Mouse (Mus musculus): ENCODE data around the gene Mlxip. TPM values are rescaled to one million over a fixed set of nuclear protein-coding genes. Genes with fewer than 3 reads are reported as not detected.

The Mlxip gene
- polyA plus RNA-seq, 1 experiment from 2014 or later: 17.3 TPM

GRCm38 (mm10) chr5:123359431-123359830 is 35.2 kb upstream of the Mlxip start:
- H3K36me3 ChIP-seq (ENCODE audit: control insufficient read depth, insufficient read depth, low read length): peaks cover 11% of the 10 kb centered on the region; the same call in 1 of the 2 replicates
- H3K27ac ChIP-seq (ENCODE audit: low read length): no peak overlapping the region
- H3K4me3 ChIP-seq (replicated peaks; ENCODE audit: low read length): no peak overlapping the region
- no peaks in the 10 kb centered on the region for H3K27me3 ChIP-seq (ENCODE audit: control insufficient read depth, insufficient read depth, low read length)
- WGBS: 87% methylated on average over 6 of the region's 6 CpGs
- no peaks in the 10 kb centered on the region for H3K4me1 ChIP-seq (ENCODE audit: control insufficient read depth, insufficient read depth, low read length)
- no peak overlapping the region for H3K9ac ChIP-seq (ENCODE audit: low read length)
- no peak for ATAC-seq (ENCODE audit: insufficient read depth, low FRiP score)
- no peak overlapping the region for H3K4me2 ChIP-seq (ENCODE audit: low read depth, low read length)
- no peaks in the 10 kb centered on the region for H3K9me3 ChIP-seq (replicated peaks; ENCODE audit: control insufficient read depth, low read length)

GRCm38 (mm10) chr5:123362911-123363310 is 31.7 kb upstream of the Mlxip start:
- no peak for ATAC-seq (ENCODE audit: insufficient read depth, low FRiP score)
- 0 out of 2 replicates have a peak, but pooled peaks cover 2% of the 10 kb centered on the region for H3K4me1 ChIP-seq (ENCODE audit: control insufficient read depth, insufficient read depth, low read length)
- no peak overlapping the region for H3K9ac ChIP-seq (ENCODE audit: low read length)
- no peaks in the 10 kb centered on the region for H3K9me3 ChIP-seq (replicated peaks; ENCODE audit: control insufficient read depth, low read length)
- no peaks in the 10 kb centered on the region for H3K27me3 ChIP-seq (ENCODE audit: control insufficient read depth, insufficient read depth, low read length)
- peaks cover 8% of the 10 kb centered on the region; the same call in 1 of the 2 replicates for H3K36me3 ChIP-seq (ENCODE audit: control insufficient read depth, insufficient read depth, low read length)
- H3K27ac ChIP-seq (ENCODE audit: low read length): no peak overlapping the region
- 91% methylated on average over 4 of the region's 4 CpGs for WGBS
- no peak overlapping the region for H3K4me2 ChIP-seq (ENCODE audit: low read depth, low read length)
- no peak overlapping the region for H3K4me3 ChIP-seq (replicated peaks; ENCODE audit: low read length)

GRCm38 (mm10) chr5:123364302-123364971 is 30.2 kb upstream of the Mlxip start:
- Histone ChIP-seq H3K27ac (ENCODE audit: low read length) (peak overlapping the region; percentile 29), H3K4me1 (ENCODE audit: control insufficient read depth, insufficient read depth, low read length) (0 out of 2 replicates have a peak, but pooled peaks cover 2% of the 10 kb centered on the region), H3K9ac (ENCODE audit: low read length) (no peak overlapping the region), H3K27me3 (ENCODE audit: control insufficient read depth, insufficient read depth, low read length) (no peaks in the 10 kb centered on the region), H3K4me3 (replicated peaks; ENCODE audit: low read length) (no peak overlapping the region), H3K36me3 (ENCODE audit: control insufficient read depth, insufficient read depth, low read length) (peaks cover 7% of the 10 kb centered on the region; the same call in 1 of the 2 replicates), H3K9me3 (replicated peaks; ENCODE audit: control insufficient read depth, low read length) (no peaks in the 10 kb centered on the region), H3K4me2 (ENCODE audit: low read depth, low read length) (no peak overlapping the region)
- no peak for ATAC-seq (ENCODE audit: insufficient read depth, low FRiP score)
- 70% methylated on average over 11 of the region's 11 CpGs for WGBS

- Histone ChIP-seq H3K4me2 (ENCODE audit: low read depth, low read length) (no peak overlapping the region), H3K9me3 (replicated peaks; ENCODE audit: control insufficient read depth, low read length) (no peaks in the 10 kb centered on the region), H3K9ac (ENCODE audit: low read length) (no peak overlapping the region), H3K4me1 (ENCODE audit: control insufficient read depth, insufficient read depth, low read length) (0 out of 2 replicates have a peak, but pooled peaks cover 2% of the 10 kb centered on the region), H3K27ac (ENCODE audit: low read length) (no peak overlapping the region), H3K27me3 (ENCODE audit: control insufficient read depth, insufficient read depth, low read length) (no peaks in the 10 kb centered on the region), H3K4me3 (replicated peaks; ENCODE audit: low read length) (no peak overlapping the region), H3K36me3 (ENCODE audit: control insufficient read depth, insufficient read depth, low read length) (peaks cover 11% of the 10 kb centered on the region; the same call in 1 of the 2 replicates)
- no peak for ATAC-seq (ENCODE audit: insufficient read depth, low FRiP score)
- WGBS: 80% methylated on average over 13 of the region's 13 CpGs
Observed at GRCm38 (mm10) chr5:123368869-123369488, 25.6 kb upstream of the Mlxip start.

- 81% methylated on average over 5 of the region's 5 CpGs for WGBS
Observed at GRCm38 (mm10) chr5:123370049-123370448, 24.5 kb upstream of the Mlxip start.

GRCm38 (mm10) chr5:123375262-123375661 is 19.3 kb upstream of the Mlxip start:
- H3K27ac ChIP-seq (ENCODE audit: low read length): no peak overlapping the region
- no peak overlapping the region for H3K4me2 ChIP-seq (ENCODE audit: low read depth, low read length)
- no peak overlapping the region for H3K9ac ChIP-seq (ENCODE audit: low read length)
- H3K4me1 ChIP-seq (ENCODE audit: control insufficient read depth, insufficient read depth, low read length): peaks cover 19% of the 10 kb centered on the region; the same call in 1 of the 2 replicates
- no peaks in the 10 kb centered on the region for H3K9me3 ChIP-seq (replicated peaks; ENCODE audit: control insufficient read depth, low read length)
- no peaks in the 10 kb centered on the region for H3K27me3 ChIP-seq (ENCODE audit: control insufficient read depth, insufficient read depth, low read length)
- peaks cover 11% of the 10 kb centered on the region; the same call in 1 of the 2 replicates for H3K36me3 ChIP-seq (ENCODE audit: control insufficient read depth, insufficient read depth, low read length)
- no peak for ATAC-seq (ENCODE audit: insufficient read depth, low FRiP score)
- 86% methylated on average over 10 of the region's 10 CpGs for WGBS
- no peak overlapping the region for H3K4me3 ChIP-seq (replicated peaks; ENCODE audit: low read length)

More at GRCm38 (mm10) chr5:123370049-123370448, 24.5 kb upstream of the Mlxip start:
- Histone ChIP-seq H3K4me3 (replicated peaks; ENCODE audit: low read length) (no peak overlapping the region), H3K27ac (ENCODE audit: low read length) (no peak overlapping the region), H3K9ac (ENCODE audit: low read length) (no peak overlapping the region), H3K4me2 (ENCODE audit: low read depth, low read length) (no peak overlapping the region), H3K27me3 (ENCODE audit: control insufficient read depth, insufficient read depth, low read length) (no peaks in the 10 kb centered on the region), H3K36me3 (ENCODE audit: control insufficient read depth, insufficient read depth, low read length) (peaks cover 11% of the 10 kb centered on the region; the same call in 1 of the 2 replicates), H3K9me3 (replicated peaks; ENCODE audit: control insufficient read depth, low read length) (no peaks in the 10 kb centered on the region), H3K4me1 (ENCODE audit: control insufficient read depth, insufficient read depth, low read length) (no peaks in the 10 kb centered on the region)
- no peak for ATAC-seq (ENCODE audit: insufficient read depth, low FRiP score)

GRCm38 (mm10) chr5:123375793-123376452 is 18.7 kb upstream of the Mlxip start:
- peaks cover 19% of the 10 kb centered on the region; the same call in 1 of the 2 replicates for H3K4me1 ChIP-seq (ENCODE audit: control insufficient read depth, insufficient read depth, low read length)
- 85% methylated on average over 6 of the region's 6 CpGs for WGBS

GRCm38 (mm10) chr5:123376569-123376968 is 18.0 kb upstream of the Mlxip start:
- Histone ChIP-seq H3K27ac (ENCODE audit: low read length) (peak overlapping the region; percentile 6; the same call in 1 of the 2 replicates), H3K9ac (ENCODE audit: low read length) (no peak overlapping the region), H3K4me3 (replicated peaks; ENCODE audit: low read length) (no peak overlapping the region), H3K27me3 (ENCODE audit: control insufficient read depth, insufficient read depth, low read length) (no peaks in the 10 kb centered on the region), H3K4me1 (ENCODE audit: control insufficient read depth, insufficient read depth, low read length) (peaks cover 19% of the 10 kb centered on the region; the same call in 1 of the 2 replicates), H3K4me2 (ENCODE audit: low read depth, low read length) (peak overlapping the region; percentile 39), H3K36me3 (ENCODE audit: control insufficient read depth, insufficient read depth, low read length) (0 out of 2 replicates have a peak, but pooled peaks cover 3% of the 10 kb centered on the region), H3K9me3 (replicated peaks; ENCODE audit: control insufficient read depth, low read length) (no peaks in the 10 kb centered on the region)
- peak; percentile 65; the same call in 1 of the 2 replicates for ATAC-seq (ENCODE audit: insufficient read depth, low FRiP score)
- WGBS: 14% methylated on average over 10 of the region's 10 CpGs

More at GRCm38 (mm10) chr5:123375793-123376452, 18.7 kb upstream of the Mlxip start:
- Histone ChIP-seq H3K27ac (ENCODE audit: low read length) (no peak overlapping the region), H3K9me3 (replicated peaks; ENCODE audit: control insufficient read depth, low read length) (no peaks in the 10 kb centered on the region), H3K27me3 (ENCODE audit: control insufficient read depth, insufficient read depth, low read length) (no peaks in the 10 kb centered on the region), H3K9ac (ENCODE audit: low read length) (no peak overlapping the region), H3K4me2 (ENCODE audit: low read depth, low read length) (peak overlapping the region; percentile 39; the same call in 1 of the 2 replicates), H3K4me3 (replicated peaks; ENCODE audit: low read length) (no peak overlapping the region), H3K36me3 (ENCODE audit: control insufficient read depth, insufficient read depth, low read length) (peaks cover 9% of the 10 kb centered on the region; the same call in 1 of the 2 replicates)
- no peak for ATAC-seq (ENCODE audit: insufficient read depth, low FRiP score)

Data from stomach, embryonic 16.5 days (tissue).